Mouse (Mus musculus): ENCODE results near the gene Gm42715. TPM values are rescaled to one million over a fixed set of nuclear protein-coding genes. Genes with fewer than 3 reads are reported as not detected.

Gene Gm42715
- polyA plus RNA-seq, 1 experiment from 2014 or later: 26.0 TPM

DNA sequence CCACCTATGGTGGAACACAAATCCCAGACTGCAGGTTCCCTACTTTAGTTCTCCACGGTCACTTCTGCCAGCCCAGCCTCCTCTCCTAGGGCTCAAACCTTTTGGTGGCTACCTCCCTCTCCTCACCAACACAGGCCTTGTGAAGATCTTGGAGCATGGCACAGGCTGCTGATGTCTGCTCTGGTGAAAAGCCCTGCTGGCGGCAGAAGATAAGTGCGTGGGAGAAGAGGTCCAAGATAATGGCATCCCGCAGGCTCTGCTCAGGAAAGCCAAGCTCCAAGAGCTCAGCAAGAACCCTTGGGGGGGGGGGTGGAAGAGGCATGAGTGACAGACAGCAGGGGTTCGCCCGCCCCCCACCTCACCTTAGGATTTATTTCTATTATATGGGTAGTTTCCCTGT is 66.8 kb downstream of the Gm42715 start:
- ATAC-seq (ENCODE audit: low FRiP score) (no peak), DNase-seq (ENCODE audit: low spot score) (no peak)
- Histone ChIP-seq H3K9me3 (ENCODE audit: control insufficient read depth, low read length) (no peaks in the 10 kb centered on the region), H3K4me2 (replicated peaks; ENCODE audit: low read depth, low read length) (no peak overlapping the region), H3K27me3 (ENCODE audit: control insufficient read depth, insufficient read depth, low read length) (no peaks in the 10 kb centered on the region), H3K27ac (ENCODE audit: low read depth, low read length) (no peak overlapping the region), H3K4me3 (ENCODE audit: low read depth, low read length) (no peak overlapping the region), H3K9ac (ENCODE audit: low read depth, low read length) (no peak overlapping the region), H3K4me1 (replicated peaks; ENCODE audit: control insufficient read depth, insufficient read depth, low read length) (0 out of 2 replicates have a peak, but pooled peaks cover 4% of the 10 kb centered on the region), H3K36me3 (ENCODE audit: control insufficient read depth, insufficient read depth, low read length) (peaks cover 9% of the 10 kb centered on the region)
- 95% methylated on average over 6 of the region's 6 CpGs for WGBS

DNA sequence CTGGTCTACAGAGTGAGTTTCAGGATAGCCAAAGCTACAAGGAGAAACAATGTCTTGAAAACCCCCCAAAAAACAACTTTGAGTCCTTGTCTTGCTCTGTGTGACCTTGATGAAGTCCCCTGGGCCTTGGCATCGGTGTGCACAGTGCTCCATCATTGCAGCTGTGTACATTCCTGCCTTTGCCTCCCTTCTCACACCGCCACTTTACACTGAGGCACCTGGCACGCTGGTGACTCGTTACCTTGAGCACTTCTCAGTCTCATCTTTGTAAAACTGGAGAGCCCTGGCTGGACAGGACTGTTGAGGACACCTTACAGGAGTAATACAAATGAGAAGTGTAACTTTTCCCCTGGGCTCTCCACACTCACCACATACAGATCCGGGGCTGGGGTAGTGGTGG is 67.8 kb downstream of the Gm42715 start:
- DNase-seq (ENCODE audit: low spot score) (no peak), ATAC-seq (ENCODE audit: low FRiP score) (no peak)
- Histone ChIP-seq H3K36me3 (ENCODE audit: control insufficient read depth, insufficient read depth, low read length) (peaks cover 16% of the 10 kb centered on the region), H3K27ac (ENCODE audit: low read depth, low read length) (peak overlapping the region; percentile 58; the same call in 1 of the 2 replicates), H3K9ac (ENCODE audit: low read depth, low read length) (peak overlapping the region; percentile 28; the same call in 1 of the 2 replicates), H3K4me3 (ENCODE audit: low read depth, low read length) (peak overlapping the region; percentile 89), H3K27me3 (ENCODE audit: control insufficient read depth, insufficient read depth, low read length) (no peaks in the 10 kb centered on the region), H3K9me3 (ENCODE audit: control insufficient read depth, low read length) (no peaks in the 10 kb centered on the region), H3K4me2 (replicated peaks; ENCODE audit: low read depth, low read length) (peak overlapping the region; percentile 79), H3K4me1 (replicated peaks; ENCODE audit: control insufficient read depth, insufficient read depth, low read length) (0 out of 2 replicates have a peak, but pooled peaks cover 4% of the 10 kb centered on the region)
- 77% methylated on average over 5 of the region's 5 CpGs for WGBS

DNA sequence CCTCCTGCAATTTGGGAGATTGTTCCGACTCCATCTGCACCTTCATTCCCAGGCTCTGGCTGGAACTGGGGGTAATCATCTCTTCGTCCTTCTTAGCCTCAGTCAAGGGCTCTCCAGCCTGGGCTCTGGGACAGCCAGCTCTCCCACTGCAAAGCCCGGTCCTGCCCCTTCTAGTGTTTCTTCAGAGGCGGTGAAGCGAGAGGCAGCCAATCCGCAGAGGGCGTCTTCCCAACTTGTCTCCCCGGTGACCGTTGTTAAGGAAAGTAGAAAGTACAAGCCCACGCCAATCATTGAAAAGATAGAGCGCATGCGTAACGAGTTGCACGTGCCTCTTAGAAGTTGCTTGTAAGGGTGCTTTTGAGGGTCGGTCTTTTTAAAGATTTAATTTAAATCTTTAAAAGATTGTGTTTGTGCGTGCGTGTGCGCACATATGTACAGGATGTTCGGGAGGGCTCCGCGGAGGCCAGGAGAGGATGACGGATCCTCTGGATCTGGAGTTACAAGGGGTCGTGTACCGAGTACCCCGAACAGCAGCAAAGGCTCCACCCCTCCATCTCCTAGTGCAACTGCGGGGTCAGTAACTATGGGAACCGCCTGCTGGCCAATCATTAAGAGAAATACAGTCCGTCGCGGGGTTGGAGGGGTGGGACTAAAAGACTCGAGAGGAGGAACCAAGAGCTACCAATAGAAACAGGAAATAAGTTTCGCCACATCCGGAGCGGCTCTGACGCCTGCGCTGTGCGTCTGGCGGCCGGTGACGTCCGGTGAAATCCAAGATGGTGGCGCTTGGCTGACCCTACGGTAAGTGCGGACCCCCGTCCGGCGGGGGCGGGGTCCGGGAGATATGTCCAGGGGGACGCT is 68.9 kb downstream of the Gm42715 start, which contains the start of the genes Ccdc189 and Rnf40:
TSS of gene Ccdc189 (minus strand) at position 585 of the 861 bp plus-strand sequence.
TSS of gene Rnf40 (plus strand) at position 757 of the 861 bp plus-strand sequence.
- H3K27me3 ChIP-seq (ENCODE audit: control insufficient read depth, insufficient read depth, low read length): no peaks in the 10 kb centered on the region
- peak within 1 kb of the TSS; percentile 79 for H3K4me2 ChIP-seq (replicated peaks; ENCODE audit: low read depth, low read length)
- peak within 1 kb of the TSS; percentile 89 for H3K4me3 ChIP-seq (ENCODE audit: low read depth, low read length)
- H3K4me1 ChIP-seq (replicated peaks; ENCODE audit: control insufficient read depth, insufficient read depth, low read length): 0 out of 2 replicates have a peak, but pooled peaks cover 4% of the 10 kb centered on the region
- peak within 1 kb of the TSS; percentile 78 for H3K9ac ChIP-seq (ENCODE audit: low read depth, low read length)
- WGBS: under 1% methylated on average over 50 of the region's 50 CpGs
- peak within 1 kb of the TSS; percentile 58 for H3K27ac ChIP-seq (ENCODE audit: low read depth, low read length)
- ATAC-seq (ENCODE audit: low FRiP score) (peak; percentile 99), DNase-seq (ENCODE audit: low spot score) (peak; percentile 94)
- H3K36me3 ChIP-seq (ENCODE audit: control insufficient read depth, insufficient read depth, low read length): peaks cover 11% of the 10 kb centered on the region
- no peaks in the 10 kb centered on the region for H3K9me3 ChIP-seq (ENCODE audit: control insufficient read depth, low read length)

DNA sequence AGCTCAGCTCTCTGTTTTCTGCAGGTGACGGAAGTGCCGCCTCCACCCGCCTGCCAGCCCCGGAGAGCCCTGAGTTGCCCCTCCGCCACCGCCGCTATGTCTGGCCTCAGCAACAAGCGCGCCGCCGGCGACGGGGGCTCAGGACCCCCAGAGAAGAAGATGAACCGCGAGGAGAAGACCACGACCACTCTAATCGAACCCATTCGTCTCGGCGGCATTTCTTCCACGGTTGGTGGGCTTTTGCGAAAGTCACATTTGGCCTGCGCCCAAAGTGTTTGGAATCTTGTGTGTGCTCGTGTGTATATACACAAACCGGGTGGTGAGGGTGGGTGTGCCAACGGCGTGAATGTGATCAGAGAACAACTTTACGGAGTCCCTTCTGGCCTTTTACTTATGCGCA is 69.5 kb downstream of the Gm42715 start:
- Histone ChIP-seq H3K4me3 (ENCODE audit: low read depth, low read length) (peak overlapping the region; percentile 89), H3K4me2 (replicated peaks; ENCODE audit: low read depth, low read length) (peak overlapping the region; percentile 74), H3K4me1 (replicated peaks; ENCODE audit: control insufficient read depth, insufficient read depth, low read length) (0 out of 2 replicates have a peak, but pooled peaks cover 4% of the 10 kb centered on the region), H3K27me3 (ENCODE audit: control insufficient read depth, insufficient read depth, low read length) (no peaks in the 10 kb centered on the region), H3K9me3 (ENCODE audit: control insufficient read depth, low read length) (no peaks in the 10 kb centered on the region), H3K9ac (ENCODE audit: low read depth, low read length) (peak overlapping the region; percentile 78), H3K36me3 (ENCODE audit: control insufficient read depth, insufficient read depth, low read length) (peaks cover 13% of the 10 kb centered on the region), H3K27ac (ENCODE audit: low read depth, low read length) (peak overlapping the region; percentile 33; the same call in 1 of the 2 replicates)
- peak; percentile 13 for DNase-seq (ENCODE audit: low spot score)
- WGBS: 5% methylated on average over 29 of the region's 29 CpGs
- ATAC-seq (ENCODE audit: low FRiP score): no peak

DNA sequence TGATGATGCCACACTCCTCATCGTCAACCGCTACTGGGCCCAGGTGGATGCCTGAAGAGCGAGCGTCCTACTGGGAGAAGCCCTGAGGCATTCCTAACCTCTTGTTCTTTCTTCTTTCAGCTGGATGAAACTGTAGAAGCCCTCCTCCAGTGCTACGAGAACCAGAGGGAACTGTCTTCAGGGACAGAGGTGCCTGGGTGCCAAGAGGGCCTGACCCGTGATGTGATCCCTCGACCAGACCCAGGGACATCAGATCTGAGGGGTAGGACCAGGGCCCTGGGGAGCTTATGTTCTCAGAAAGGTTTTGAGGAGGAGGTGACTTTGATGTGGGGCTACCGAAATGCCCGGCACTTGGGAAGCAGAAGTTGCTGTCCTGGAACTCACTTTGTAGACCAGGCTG is 70.3 kb downstream of the Gm42715 start:
- ATAC-seq (ENCODE audit: low FRiP score): no peak
- DNase-seq (ENCODE audit: low spot score): no peak
- Histone ChIP-seq H3K27ac (ENCODE audit: low read depth, low read length) (no peak overlapping the region), H3K4me1 (replicated peaks; ENCODE audit: control insufficient read depth, insufficient read depth, low read length) (0 out of 2 replicates have a peak, but pooled peaks cover 4% of the 10 kb centered on the region), H3K4me2 (replicated peaks; ENCODE audit: low read depth, low read length) (peak overlapping the region; percentile 74), H3K9me3 (ENCODE audit: control insufficient read depth, low read length) (no peaks in the 10 kb centered on the region), H3K27me3 (ENCODE audit: control insufficient read depth, insufficient read depth, low read length) (no peaks in the 10 kb centered on the region), H3K9ac (ENCODE audit: low read depth, low read length) (no peak overlapping the region), H3K4me3 (ENCODE audit: low read depth, low read length) (peak overlapping the region; percentile 89), H3K36me3 (ENCODE audit: control insufficient read depth, insufficient read depth, low read length) (peaks cover 16% of the 10 kb centered on the region)
- WGBS: 93% methylated on average over 9 of the region's 9 CpGs

DNA sequence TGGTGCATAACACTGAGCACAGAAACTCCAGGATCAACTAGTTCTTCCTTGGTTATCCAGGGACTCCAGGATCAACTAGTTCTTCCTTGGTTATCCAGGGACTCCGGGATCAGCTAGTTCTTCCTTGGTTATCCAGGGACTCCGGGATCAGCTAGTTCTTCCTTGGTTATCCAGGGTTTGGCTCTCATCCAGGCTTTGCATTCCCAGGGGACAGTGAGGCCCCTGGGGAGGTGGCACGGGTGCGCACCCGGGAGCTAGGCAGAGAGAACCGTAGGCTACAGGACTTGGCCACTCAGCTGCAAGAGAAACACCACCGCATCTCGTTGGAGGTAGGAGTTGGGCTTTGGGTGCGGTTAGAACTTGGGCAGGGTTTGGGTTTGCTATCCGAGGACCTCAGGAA is 71.7 kb downstream of the Gm42715 start:
- Histone ChIP-seq H3K9me3 (ENCODE audit: control insufficient read depth, low read length) (no peaks in the 10 kb centered on the region), H3K36me3 (ENCODE audit: control insufficient read depth, insufficient read depth, low read length) (peaks cover 29% of the 10 kb centered on the region), H3K27ac (ENCODE audit: low read depth, low read length) (no peak overlapping the region), H3K4me1 (replicated peaks; ENCODE audit: control insufficient read depth, insufficient read depth, low read length) (0 out of 2 replicates have a peak, but pooled peaks cover 4% of the 10 kb centered on the region), H3K9ac (ENCODE audit: low read depth, low read length) (no peak overlapping the region), H3K27me3 (ENCODE audit: control insufficient read depth, insufficient read depth, low read length) (no peaks in the 10 kb centered on the region), H3K4me3 (ENCODE audit: low read depth, low read length) (no peak overlapping the region), H3K4me2 (replicated peaks; ENCODE audit: low read depth, low read length) (no peak overlapping the region)
- WGBS: 98% methylated on average over 10 of the region's 10 CpGs
- DNase-seq (ENCODE audit: low spot score) (no peak), ATAC-seq (ENCODE audit: low FRiP score) (no peak)

DNA sequence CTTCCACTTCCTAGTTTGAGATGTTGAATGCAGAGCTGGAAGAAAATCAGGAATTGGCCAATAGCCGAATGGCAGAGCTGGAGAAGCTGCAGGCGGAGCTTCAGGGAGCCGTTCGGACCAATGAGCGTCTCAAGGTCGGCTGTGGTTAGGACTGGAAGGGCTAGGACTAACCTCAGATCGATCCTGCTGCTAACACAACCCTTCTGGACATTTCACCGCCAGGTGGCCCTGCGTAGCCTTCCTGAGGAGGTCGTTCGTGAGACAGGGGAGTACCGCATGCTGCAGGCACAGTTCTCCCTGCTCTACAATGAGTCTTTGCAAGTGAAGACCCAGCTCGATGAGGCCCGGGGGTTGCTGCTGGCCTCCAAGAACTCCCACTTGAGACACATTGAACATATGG is 73.2 kb downstream of the Gm42715 start:
- Histone ChIP-seq H3K9ac (ENCODE audit: low read depth, low read length) (no peak overlapping the region), H3K9me3 (ENCODE audit: control insufficient read depth, low read length) (no peaks in the 10 kb centered on the region), H3K4me1 (replicated peaks; ENCODE audit: control insufficient read depth, insufficient read depth, low read length) (0 out of 2 replicates have a peak, but pooled peaks cover 4% of the 10 kb centered on the region), H3K4me3 (ENCODE audit: low read depth, low read length) (no peak overlapping the region), H3K4me2 (replicated peaks; ENCODE audit: low read depth, low read length) (no peak overlapping the region), H3K27me3 (ENCODE audit: control insufficient read depth, insufficient read depth, low read length) (no peaks in the 10 kb centered on the region), H3K36me3 (ENCODE audit: control insufficient read depth, insufficient read depth, low read length) (peaks cover 37% of the 10 kb centered on the region), H3K27ac (ENCODE audit: low read depth, low read length) (no peak overlapping the region)
- DNase-seq (ENCODE audit: low spot score): no peak
- no peak for ATAC-seq (ENCODE audit: low FRiP score)
- 92% methylated on average over 14 of the region's 14 CpGs for WGBS

DNA sequence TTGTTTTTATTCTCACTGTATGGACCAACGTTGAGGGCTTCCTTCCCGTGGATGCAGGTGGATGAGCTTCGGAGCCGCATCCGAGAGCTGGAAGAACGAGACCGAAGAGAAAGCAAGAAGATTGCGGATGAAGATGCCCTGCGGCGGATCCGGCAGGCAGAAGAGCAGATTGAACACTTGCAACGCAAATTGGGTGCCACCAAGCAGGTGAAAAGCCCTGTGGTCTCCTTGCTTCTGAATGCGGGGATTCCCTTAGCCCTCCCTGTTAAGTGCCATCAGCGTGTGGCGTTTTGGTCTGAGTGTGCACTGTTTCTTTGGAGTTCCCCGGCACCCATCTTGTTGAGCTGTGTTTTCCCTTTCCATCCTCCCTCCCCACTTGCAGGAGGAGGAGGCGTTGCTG is 77.4 kb downstream of the Gm42715 start:
- no peaks in the 10 kb centered on the region for H3K4me1 ChIP-seq (replicated peaks; ENCODE audit: control insufficient read depth, insufficient read depth, low read length)
- H3K4me2 ChIP-seq (replicated peaks; ENCODE audit: low read depth, low read length): no peak overlapping the region
- no peak overlapping the region for H3K27ac ChIP-seq (ENCODE audit: low read depth, low read length)
- 96% methylated on average over 17 of the region's 17 CpGs for WGBS
- no peaks in the 10 kb centered on the region for H3K27me3 ChIP-seq (ENCODE audit: control insufficient read depth, insufficient read depth, low read length)
- no peak overlapping the region for H3K4me3 ChIP-seq (ENCODE audit: low read depth, low read length)
- H3K9ac ChIP-seq (ENCODE audit: low read depth, low read length): no peak overlapping the region
- DNase-seq (ENCODE audit: low spot score): no peak
- no peaks in the 10 kb centered on the region for H3K9me3 ChIP-seq (ENCODE audit: control insufficient read depth, low read length)
- ATAC-seq (ENCODE audit: low FRiP score): no peak
- H3K36me3 ChIP-seq (ENCODE audit: control insufficient read depth, insufficient read depth, low read length): peaks cover 43% of the 10 kb centered on the region

Measured in hindbrain, embryonic 11.5 days (tissue).